Mouse (Mus musculus) stomach, embryonic 16.5 days (tissue): Measurements from ENCODE around the gene Galk2. TPM values are rescaled to one million over a fixed set of nuclear protein-coding genes. Genes with fewer than 3 reads are reported as not detected.

ENCODE experiments used
- ATAC-seq: fragments of 200-750 bp; cut with Nextera tagmentation; 2 replicates; pipeline ENCODE4 v1.8.0; 2017; ENCODE audit warnings: moderate number of reproducible peaks, moderate TSS enrichment; ENCODE audit not compliant: insufficient read depth, low FRiP score
- H3K27ac ChIP-seq: fragments of 300-500 bp; sonication (generic); 2 replicates; pipeline ENCODE4 v1.5.1; 2014; ENCODE audit warnings: low read length
- H3K27me3 ChIP-seq: fragments of 300-500 bp; sonication (generic); 2 replicates; pipeline ENCODE4 v1.6.1; 2014; ENCODE audit warnings: low read length, control low read depth, mixed read lengths; ENCODE audit not compliant: control insufficient read depth, insufficient read depth
- H3K36me3 ChIP-seq: fragments of 300-500 bp; sonication (generic); 2 replicates; pipeline ENCODE4 v1.6.1; 2014; ENCODE audit warnings: low read length; ENCODE audit not compliant: control insufficient read depth, insufficient read depth
- H3K4me1 ChIP-seq: fragments of 300-500 bp; sonication (generic); 2 replicates; pipeline ENCODE4 v1.6.1; 2014; ENCODE audit warnings: low read length, control low read depth, mixed read lengths; ENCODE audit not compliant: control insufficient read depth, insufficient read depth
- H3K4me2 ChIP-seq: fragments of 300-500 bp; sonication (generic); 2 replicates; pipeline ENCODE4 v1.6.1; 2014; ENCODE audit warnings: low read depth, low read length, mixed read lengths
- H3K4me3 ChIP-seq: fragments of 300-500 bp; sonication (generic); replicated peaks from 2 replicates; pipeline ENCODE4 v1.5.1; 2014; ENCODE audit warnings: mild to moderate bottlenecking, low read length
- H3K9ac ChIP-seq: fragments of 300-500 bp; sonication (generic); 2 replicates; pipeline ENCODE4 v1.6.1; 2014; ENCODE audit warnings: low read length
- H3K9me3 ChIP-seq: fragments of 300-500 bp; sonication (generic); replicated peaks from 2 replicates; pipeline ENCODE4 v1.6.1; 2016; ENCODE audit warnings: low read length, control low read depth; ENCODE audit not compliant: control insufficient read depth
- WGBS: fragments of 180-500 bp; shearing (Covaris S2); extraction: QIAGEN DNeasy Blood & Tissue Kit; methylation state at CpG from one replicate; pipeline ENCODE4 v1.1.7; 2014; 5-methylcytosine and 5-hydroxymethylcytosine counted together
- polyA plus RNA-seq: library from polyadenylated mRNA; unstranded; fragments of >200 nt; fragmentation: Nextera tagmentation; extraction: Ambion mirVana; gene quantifications from 2 replicates; pipeline ENCODE4 v1.2.1, GENCODE M21; 2015

Gene Galk2
- polyA plus RNA-seq, 1 experiment from 2014 or later, result 48.1 TPM

DNA sequence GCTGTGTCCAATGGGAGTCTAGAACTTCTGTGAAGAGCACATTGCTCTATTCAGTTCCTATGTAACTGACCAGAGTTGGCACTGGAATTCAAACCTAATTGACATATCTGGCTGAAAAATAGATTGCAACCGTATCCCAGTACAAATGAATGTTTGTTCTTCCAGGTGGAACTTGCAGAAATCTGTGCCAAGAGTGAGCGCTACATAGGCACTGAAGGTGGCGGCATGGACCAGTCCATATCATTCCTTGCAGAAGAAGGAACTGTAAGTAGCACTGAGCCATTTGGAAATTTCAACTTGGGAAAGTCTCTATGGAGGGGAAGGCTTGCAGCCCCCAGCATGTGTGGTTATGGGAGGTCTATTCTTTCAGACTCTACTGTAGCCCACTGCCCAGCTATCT lies 70.5 kb downstream of the Galk2 start:
- Histone ChIP-seq H3K27ac (no peak overlapping the region), H3K4me2 (no peak overlapping the region), H3K36me3 (0 out of 2 replicates have a peak, but pooled peaks cover 4% of the 10 kb centered on the region), H3K9ac (no peak overlapping the region), H3K27me3 (no peaks in the 10 kb centered on the region), H3K9me3 (no peaks in the 10 kb centered on the region), H3K4me1 (no peaks in the 10 kb centered on the region), H3K4me3 (no peak overlapping the region)
- 86% methylated on average over 3 of the region's 3 CpGs for WGBS
- ATAC-seq, result no peak

DNA sequence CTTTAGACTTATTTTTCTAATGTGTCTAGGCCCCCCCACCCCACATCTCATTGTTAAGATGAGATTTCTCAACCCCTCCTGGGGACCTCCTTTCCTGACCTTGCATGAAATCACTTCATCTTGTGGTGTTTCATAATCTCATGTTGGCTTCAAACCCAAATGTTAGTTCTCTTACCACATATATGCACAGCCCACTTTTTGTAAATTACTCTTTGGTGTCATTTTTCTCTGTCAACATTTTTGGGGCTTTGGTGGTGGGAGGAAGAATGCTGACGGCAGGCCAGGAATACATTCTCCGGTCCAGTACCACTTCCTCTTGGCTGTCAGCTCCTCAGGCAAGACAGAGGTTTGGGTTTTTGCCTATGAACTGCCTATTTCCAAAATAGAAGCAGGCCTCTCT lies 71.0 kb downstream of the Galk2 start:
- H3K4me1 ChIP-seq, result no peaks in the 10 kb centered on the region
- ATAC-seq, result no peak
- H3K9me3 ChIP-seq, result no peaks in the 10 kb centered on the region
- 0 out of 2 replicates have a peak, but pooled peaks cover 4% of the 10 kb centered on the region for H3K36me3 ChIP-seq
- H3K4me3 ChIP-seq, result no peak overlapping the region
- H3K4me2 ChIP-seq, result no peak overlapping the region
- WGBS, result 58% methylated on average over 2 of the region's 2 CpGs
- no peak overlapping the region for H3K27ac ChIP-seq
- H3K9ac ChIP-seq, result no peak overlapping the region
- H3K27me3 ChIP-seq, result no peaks in the 10 kb centered on the region

DNA sequence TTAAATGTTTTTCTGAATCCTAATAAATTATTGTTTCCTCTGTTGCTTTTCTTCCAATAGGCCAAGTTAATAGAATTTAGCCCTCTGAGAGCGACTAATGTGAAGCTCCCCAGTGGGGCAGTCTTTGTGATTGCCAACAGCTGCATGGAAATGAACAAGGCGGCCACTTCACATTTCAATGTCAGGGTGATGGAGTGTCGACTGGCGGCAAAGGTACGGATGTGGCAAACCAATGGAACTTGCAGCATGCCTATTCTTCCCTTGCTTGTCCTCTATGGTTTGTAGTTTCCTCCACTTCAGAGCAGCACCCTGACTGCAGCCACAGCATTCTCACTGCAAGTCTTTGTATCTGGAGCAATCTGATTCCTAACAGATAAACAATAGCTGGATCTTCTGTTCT lies 72.3 kb downstream of the Galk2 start:
- 79% methylated on average over 5 of the region's 5 CpGs for WGBS

DNA sequence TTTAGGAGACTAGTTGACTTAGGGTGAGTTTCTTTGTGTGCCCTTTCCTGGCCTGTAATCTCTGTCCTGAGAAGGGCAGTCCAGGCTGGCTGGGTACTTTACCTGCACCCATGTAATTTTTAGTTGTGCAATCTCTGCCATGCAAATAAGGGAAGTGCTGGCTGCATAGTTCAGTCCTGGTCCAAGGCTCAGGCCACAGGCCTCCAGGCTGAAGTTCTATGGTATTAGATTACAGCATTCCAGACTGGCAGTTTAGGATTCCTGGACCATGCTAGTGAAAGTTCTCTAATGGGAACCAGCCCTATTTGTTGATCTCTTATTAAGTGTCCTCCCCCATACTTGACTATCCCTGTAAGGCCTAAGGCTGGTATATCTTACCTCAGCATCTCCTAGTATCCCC lies 73.8 kb downstream of the Galk2 start:
- no peaks in the 10 kb centered on the region for H3K9me3 ChIP-seq
- no peak overlapping the region for H3K4me2 ChIP-seq
- H3K36me3 ChIP-seq, result 0 out of 2 replicates have a peak, but pooled peaks cover 4% of the 10 kb centered on the region
- H3K9ac ChIP-seq, result no peak overlapping the region
- H3K27me3 ChIP-seq, result no peaks in the 10 kb centered on the region
- no peak overlapping the region for H3K4me3 ChIP-seq
- H3K4me1 ChIP-seq, result no peaks in the 10 kb centered on the region
- no peak overlapping the region for H3K27ac ChIP-seq
- no peak for ATAC-seq

More for the DNA sequence above, 72.3 kb downstream of the Galk2 start:
- Histone ChIP-seq H3K9ac (no peak overlapping the region), H3K36me3 (0 out of 2 replicates have a peak, but pooled peaks cover 4% of the 10 kb centered on the region), H3K27me3 (no peaks in the 10 kb centered on the region), H3K4me1 (no peaks in the 10 kb centered on the region), H3K4me3 (no peak overlapping the region), H3K27ac (no peak overlapping the region), H3K4me2 (no peak overlapping the region), H3K9me3 (no peaks in the 10 kb centered on the region)
- ATAC-seq, result no peak

DNA sequence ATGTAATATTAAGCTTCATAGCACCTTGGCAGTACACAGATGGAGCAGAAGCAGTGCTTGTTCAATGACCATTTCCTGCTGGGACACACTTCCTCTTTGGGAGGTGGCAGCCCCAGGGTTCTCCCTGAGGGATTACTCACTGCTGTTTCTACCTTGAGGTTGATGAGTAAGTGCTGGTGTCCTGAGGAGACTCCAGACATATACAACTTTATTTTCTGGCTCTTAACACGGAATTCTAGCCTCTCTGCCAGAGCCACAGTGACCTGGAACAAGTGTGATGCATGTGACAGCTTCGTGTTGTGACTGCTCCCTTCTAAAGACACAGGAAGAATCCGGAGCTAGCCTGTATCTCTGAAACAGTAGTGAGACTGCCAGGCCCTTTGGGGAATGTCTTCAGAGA lies 75.1 kb downstream of the Galk2 start:
- Histone ChIP-seq H3K27ac (no peak overlapping the region), H3K36me3 (0 out of 2 replicates have a peak, but pooled peaks cover 4% of the 10 kb centered on the region), H3K4me1 (no peaks in the 10 kb centered on the region), H3K9ac (no peak overlapping the region), H3K4me3 (no peak overlapping the region), H3K9me3 (no peaks in the 10 kb centered on the region), H3K4me2 (no peak overlapping the region), H3K27me3 (no peaks in the 10 kb centered on the region)
- WGBS, result 73% methylated on average over 3 of the region's 3 CpGs
- no peak for ATAC-seq

DNA sequence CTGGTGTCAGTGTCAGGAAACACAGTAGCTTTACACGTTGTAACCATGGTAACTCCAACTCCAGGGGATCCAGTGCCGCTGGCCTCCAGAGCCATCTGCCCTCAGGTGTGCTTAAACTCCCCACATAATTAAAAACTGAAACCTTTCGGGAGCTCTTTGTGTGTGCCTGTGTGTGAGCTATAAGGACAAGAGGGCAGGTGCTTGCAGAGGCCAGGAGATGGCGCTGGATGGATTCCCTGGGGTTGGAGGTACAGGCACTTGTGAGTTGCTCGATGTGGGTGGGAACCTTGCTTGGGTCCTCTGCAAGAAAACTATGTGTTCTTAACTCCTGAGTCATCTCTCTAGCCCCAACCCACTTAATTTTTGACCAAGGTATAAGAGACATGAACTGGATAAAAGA lies 77.5 kb downstream of the Galk2 start:
- Histone ChIP-seq H3K9me3 (no peaks in the 10 kb centered on the region), H3K27ac (no peak overlapping the region), H3K4me2 (no peak overlapping the region), H3K4me1 (no peaks in the 10 kb centered on the region), H3K27me3 (no peaks in the 10 kb centered on the region), H3K36me3 (0 out of 2 replicates have a peak, but pooled peaks cover 4% of the 10 kb centered on the region), H3K9ac (no peak overlapping the region), H3K4me3 (no peak overlapping the region)
- WGBS, result 66% methylated on average over 5 of the region's 5 CpGs
- no peak for ATAC-seq

DNA sequence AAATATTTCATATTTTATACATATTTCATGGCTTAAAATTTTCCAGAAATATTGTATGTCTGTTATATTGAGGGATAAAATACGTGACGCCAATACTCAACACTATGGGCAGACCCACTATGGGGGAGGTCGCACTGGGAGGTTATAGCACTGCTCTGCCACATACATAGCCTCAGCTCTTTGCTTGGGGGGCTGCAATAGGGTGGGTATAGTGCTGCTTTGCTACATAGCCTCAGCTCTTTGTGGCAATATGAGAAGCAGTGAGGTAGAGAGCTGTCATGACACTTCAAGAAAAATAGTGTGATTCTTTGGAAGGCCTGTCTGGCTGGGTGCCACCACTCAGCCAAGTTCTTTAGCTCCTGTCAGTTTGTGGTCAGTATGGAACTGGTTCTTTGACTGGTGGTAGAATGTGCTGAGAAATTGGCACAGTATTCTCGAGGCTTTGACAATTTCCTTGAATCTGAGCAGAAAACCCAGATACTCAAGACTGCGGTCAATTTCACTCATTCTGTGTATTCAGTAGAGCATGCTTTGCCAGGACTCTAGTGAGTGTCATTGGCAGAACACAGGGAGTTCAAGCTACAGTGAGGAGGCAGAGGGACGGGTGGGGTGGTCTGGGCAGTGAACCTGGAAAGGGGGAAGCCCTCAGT lies 80.2 kb downstream of the Galk2 start:
- no peak overlapping the region for H3K4me2 ChIP-seq
- no peak for ATAC-seq
- 87% methylated on average over 6 of the region's 6 CpGs for WGBS

DNA sequence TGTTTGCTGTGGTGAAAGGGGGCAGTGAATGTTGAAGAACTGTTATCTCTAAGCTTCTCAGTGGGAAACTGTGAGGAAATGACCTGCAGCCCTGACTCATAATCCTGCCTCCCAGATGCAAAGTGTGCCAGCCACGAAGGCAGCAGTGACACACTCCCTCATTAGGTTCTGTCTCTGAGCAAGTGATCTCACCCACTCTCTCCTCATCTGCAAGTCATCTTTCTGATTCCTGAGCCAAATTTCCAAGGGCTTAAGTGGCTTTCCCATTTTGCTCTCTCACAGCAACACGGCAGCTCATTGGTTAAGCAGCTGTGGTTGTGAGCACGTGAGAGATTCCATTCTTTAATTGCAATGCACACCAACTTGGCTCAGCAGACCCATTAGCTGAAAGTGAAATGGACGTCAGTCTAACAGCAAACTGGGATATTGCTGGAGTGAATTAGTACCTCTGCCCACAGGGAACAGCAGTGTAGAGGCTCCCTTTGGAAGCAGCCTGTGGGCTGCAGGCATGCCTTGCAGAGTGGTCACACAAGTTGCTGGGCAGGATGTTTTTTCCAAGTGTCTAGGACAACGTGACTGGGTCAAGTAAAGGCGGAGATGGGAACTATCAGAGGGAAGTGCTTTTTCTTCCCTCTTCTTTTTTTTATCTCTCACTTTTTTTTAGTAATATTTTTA lies 82.3 kb downstream of the Galk2 start:
- Histone ChIP-seq H3K27me3 (no peaks in the 10 kb centered on the region), H3K4me3 (no peak overlapping the region), H3K9me3 (no peaks in the 10 kb centered on the region), H3K36me3 (0 out of 2 replicates have a peak, but pooled peaks cover 4% of the 10 kb centered on the region), H3K4me1 (no peaks in the 10 kb centered on the region), H3K27ac (no peak overlapping the region), H3K4me2 (no peak overlapping the region), H3K9ac (no peak overlapping the region)
- 67% methylated on average over 6 of the region's 6 CpGs for WGBS
- ATAC-seq, result no peak

More for the DNA sequence above, 80.2 kb downstream of the Galk2 start:
- Histone ChIP-seq H3K9me3 (no peaks in the 10 kb centered on the region), H3K27ac (no peak overlapping the region), H3K4me1 (no peaks in the 10 kb centered on the region), H3K36me3 (0 out of 2 replicates have a peak, but pooled peaks cover 4% of the 10 kb centered on the region), H3K4me3 (no peak overlapping the region), H3K27me3 (no peaks in the 10 kb centered on the region), H3K9ac (no peak overlapping the region)

DNA sequence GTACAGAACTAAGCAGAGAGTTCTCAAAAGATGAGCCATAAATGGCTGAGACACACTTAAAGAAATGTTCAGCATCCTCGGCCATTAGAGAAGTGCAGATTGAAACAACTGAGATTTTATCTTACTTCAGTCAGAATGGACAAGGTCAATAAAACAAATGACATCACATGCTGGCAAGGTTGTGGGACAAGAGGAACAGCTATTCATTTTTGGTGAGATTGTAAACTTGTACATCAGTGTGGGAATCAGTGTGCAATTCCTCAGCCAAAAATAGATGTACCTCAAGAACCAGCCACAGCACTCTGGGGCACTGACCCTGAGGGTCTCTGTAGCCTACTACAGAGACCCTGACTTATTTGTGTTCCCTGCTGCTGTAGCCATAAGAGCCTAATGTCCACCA lies 84.4 kb downstream of the Galk2 start:
- H3K9ac ChIP-seq, result no peak overlapping the region
- 0 out of 2 replicates have a peak, but pooled peaks cover 4% of the 10 kb centered on the region for H3K36me3 ChIP-seq
- no peaks in the 10 kb centered on the region for H3K4me1 ChIP-seq
- no peak for ATAC-seq
- H3K9me3 ChIP-seq, result no peaks in the 10 kb centered on the region
- no peak overlapping the region for H3K4me2 ChIP-seq
- no peak overlapping the region for H3K4me3 ChIP-seq
- H3K27ac ChIP-seq, result no peak overlapping the region
- no peaks in the 10 kb centered on the region for H3K27me3 ChIP-seq
- WGBS, result 66% methylated on average over 1 of the region's 1 CpGs
